Mouse (Mus musculus) G1E (cell line): ENCODE data around the gene Nap1l4.

Experiments
- CTCF ChIP-seq: IDR thresholded peaks from 2 replicates; pipeline ENCODE4 v1.5.1; 2012; ENCODE audit warnings: low read depth, low read length, inconsistent platforms, mixed read lengths
- GATA1 ChIP-seq: IDR thresholded peaks from 2 replicates; pipeline ENCODE4 v1.6.1; 2012; ENCODE audit warnings: borderline replicate concordance, low read length, inconsistent platforms, mixed read lengths
- POLR2AphosphoS5 ChIP-seq: IDR thresholded peaks from 2 replicates; pipeline ENCODE4 v1.6.1; 2012; ENCODE audit warnings: low read depth, low read length, inconsistent platforms; ENCODE audit not compliant: insufficient replicate concordance
- TAL1 ChIP-seq: conservative IDR thresholded peaks from 2 replicates; pipeline ENCODE4 v1.6.1; 2012; ENCODE audit warnings: low read depth, low read length, inconsistent platforms, mixed read lengths

- TF ChIP-seq TAL1 (no peak), CTCF (no peak), POLR2AphosphoS5 (no peak), GATA1 (no peak)
Observed at GRCm38 (mm10) chr7:143575751-143576150, 26.8 kb upstream of the Nap1l4 start.
